Mouse (Mus musculus) frontal cortex, postnatal 14 days (tissue): Measurements from ENCODE around the gene Ireb2.
"Not testable (repeated sequence)": the region's sequence is repeated elsewhere in the genome, so short reads cannot be mapped to it uniquely, and the experiment has no call there.

Source experiments
- DNase-seq, 2 experiments: peaks; one replicate each; pipeline ENCODE4 v3.0.0; 2022; ENCODE audit warnings: low spot score in 2 of 2

The Ireb2 gene

GRCm38 (mm10) chr9:54897097-54897496 lies 33.5 kb downstream of the Ireb2 start:
- no peak for DNase-seq

GRCm38 (mm10) chr9:54909446-54909845 lies 45.9 kb downstream of the Ireb2 start:
- no peak for DNase-seq

GRCm38 (mm10) chr9:54915576-54915975 lies 52.0 kb downstream of the Ireb2 start:
- DNase-seq: no peak

- no peak for DNase-seq
Measured at GRCm38 (mm10) chr9:54916401-54916800, 52.8 kb downstream of the Ireb2 start.

- DNase-seq: peak; percentile 81 to 87
Measured at GRCm38 (mm10) chr9:54917010-54917677, 53.6 kb downstream of the Ireb2 start, which contains the start of gene Hykk. Gene Hykk, plus strand, starts transcription at chr9:54917283.

- DNase-seq: no peak
Measured at GRCm38 (mm10) chr9:54918191-54918590, 54.6 kb downstream of the Ireb2 start.

- no peak for DNase-seq
Measured at GRCm38 (mm10) chr9:54918781-54919180, 55.2 kb downstream of the Ireb2 start.

- DNase-seq: no peak
Measured at GRCm38 (mm10) chr9:54919946-54920345, 56.4 kb downstream of the Ireb2 start.

GRCm38 (mm10) chr9:54930741-54931140 lies 67.2 kb downstream of the Ireb2 start:
- no peak for DNase-seq

- DNase-seq: no peak
Measured at GRCm38 (mm10) chr9:54931765-54932164, 68.2 kb downstream of the Ireb2 start.

- no peak for DNase-seq
Measured at GRCm38 (mm10) chr9:54932379-54932778, 68.8 kb downstream of the Ireb2 start.

- no peak for DNase-seq
Measured at GRCm38 (mm10) chr9:54942071-54942470, 78.5 kb downstream of the Ireb2 start.

- no peak for DNase-seq
Measured at GRCm38 (mm10) chr9:54944467-54944866, 80.9 kb downstream of the Ireb2 start.

- DNase-seq: no peak
Measured at GRCm38 (mm10) chr9:54946256-54946655, 82.7 kb downstream of the Ireb2 start.

GRCm38 (mm10) chr9:54949465-54949864 lies 85.9 kb downstream of the Ireb2 start:
- DNase-seq: no peak

GRCm38 (mm10) chr9:54950162-54950561 lies 86.6 kb downstream of the Ireb2 start:
- not testable (repeated sequence) for DNase-seq

GRCm38 (mm10) chr9:54950575-54951321 lies 87.2 kb downstream of the Ireb2 start, which contains the start of the genes Psma4 and AY074887:
Gene Psma4, plus strand, starts transcription at chr9:54950790.
Gene AY074887, minus strand, starts transcription at chr9:54950998.
- DNase-seq: peak; percentile 64 to 80

- DNase-seq: no peak
Measured at GRCm38 (mm10) chr9:54961059-54961458, 97.5 kb downstream of the Ireb2 start.
